Mouse (Mus musculus): ENCODE results near the gene Masp1. TPM values are rescaled to one million over a fixed set of nuclear protein-coding genes. Genes with fewer than 3 reads are reported as not detected.

The Masp1 gene
- polyA plus RNA-seq, 1 experiment, result 0.12 TPM

GRCm38 (mm10) chr16:23475651-23476050, 45.0 kb downstream of the Masp1 start:
- no peak for DNase-seq (ENCODE audit: low read depth in 1 of 2, low spot score in 2 of 2)
- 78% methylated on average over 4 of the region's 4 CpGs for WGBS
- Histone ChIP-seq H3K4me1 (ENCODE audit: control insufficient read depth, insufficient read depth, insufficient read length) (no peaks in the 10 kb centered on the region), H3K36me3 (ENCODE audit: control insufficient read depth, insufficient read depth, low read length) (no peaks in the 10 kb centered on the region), H3K27me3 (ENCODE audit: control insufficient read depth, insufficient read depth, low read length) (no peaks in the 10 kb centered on the region), H3K4me3 (ENCODE audit: extremely low read depth, insufficient read depth, insufficient read length) (no peak overlapping the region), H3K27ac (ENCODE audit: insufficient read depth, low read length) (no peak overlapping the region)
- TF ChIP-seq CTCF (IDR thresholded peaks at IDR 0.05; ENCODE audit: extremely low read depth, insufficient read depth, insufficient read length, insufficient replicate concordance) (no peak), POLR2A (IDR thresholded peaks at IDR 0.05; ENCODE audit: low read depth, low read length) (no peak)

GRCm38 (mm10) chr16:23472046-23472445, 48.6 kb downstream of the Masp1 start:
- H3K27me3 ChIP-seq (ENCODE audit: control insufficient read depth, insufficient read depth, low read length), result no peaks in the 10 kb centered on the region
- no peak for TF ChIP-seq POLR2A (IDR thresholded peaks at IDR 0.05; ENCODE audit: low read depth, low read length)
- no peak for TF ChIP-seq CTCF (IDR thresholded peaks at IDR 0.05; ENCODE audit: extremely low read depth, insufficient read depth, insufficient read length, insufficient replicate concordance)
- no peaks in the 10 kb centered on the region for H3K4me1 ChIP-seq (ENCODE audit: control insufficient read depth, insufficient read depth, insufficient read length)
- no peak overlapping the region for H3K4me3 ChIP-seq (ENCODE audit: extremely low read depth, insufficient read depth, insufficient read length)
- 68% methylated on average over 3 of the region's 3 CpGs for WGBS
- DNase-seq (ENCODE audit: low read depth in 1 of 2, low spot score in 2 of 2), result no peak
- H3K36me3 ChIP-seq (ENCODE audit: control insufficient read depth, insufficient read depth, low read length), result no peaks in the 10 kb centered on the region
- H3K27ac ChIP-seq (ENCODE audit: insufficient read depth, low read length), result no peak overlapping the region

- 91% methylated on average over 6 of the region's 6 CpGs for WGBS
Observed at GRCm38 (mm10) chr16:23471551-23471950, 49.1 kb downstream of the Masp1 start.

GRCm38 (mm10) chr16:23463671-23464347, 56.8 kb downstream of the Masp1 start:
- H3K4me3 ChIP-seq (ENCODE audit: extremely low read depth, insufficient read depth, insufficient read length), result no peak overlapping the region
- no peaks in the 10 kb centered on the region for H3K27me3 ChIP-seq (ENCODE audit: control insufficient read depth, insufficient read depth, low read length)
- DNase-seq (ENCODE audit: low read depth in 1 of 2, low spot score in 2 of 2), result no peak
- no peaks in the 10 kb centered on the region for H3K4me1 ChIP-seq (ENCODE audit: control insufficient read depth, insufficient read depth, insufficient read length)
- no peak for TF ChIP-seq POLR2A (IDR thresholded peaks at IDR 0.05; ENCODE audit: low read depth, low read length)
- no peak for TF ChIP-seq CTCF (IDR thresholded peaks at IDR 0.05; ENCODE audit: extremely low read depth, insufficient read depth, insufficient read length, insufficient replicate concordance)
- H3K27ac ChIP-seq (ENCODE audit: insufficient read depth, low read length), result no peak overlapping the region
- H3K36me3 ChIP-seq (ENCODE audit: control insufficient read depth, insufficient read depth, low read length), result no peaks in the 10 kb centered on the region
- WGBS, result 83% methylated on average over 4 of the region's 4 CpGs

More at GRCm38 (mm10) chr16:23471551-23471950, 49.1 kb downstream of the Masp1 start:
- H3K4me1 ChIP-seq (ENCODE audit: control insufficient read depth, insufficient read depth, insufficient read length), result no peaks in the 10 kb centered on the region
- H3K4me3 ChIP-seq (ENCODE audit: extremely low read depth, insufficient read depth, insufficient read length), result no peak overlapping the region
- H3K36me3 ChIP-seq (ENCODE audit: control insufficient read depth, insufficient read depth, low read length), result no peaks in the 10 kb centered on the region
- no peaks in the 10 kb centered on the region for H3K27me3 ChIP-seq (ENCODE audit: control insufficient read depth, insufficient read depth, low read length)
- no peak overlapping the region for H3K27ac ChIP-seq (ENCODE audit: insufficient read depth, low read length)
- no peak for DNase-seq (ENCODE audit: low read depth in 1 of 2, low spot score in 2 of 2)
- TF ChIP-seq CTCF (IDR thresholded peaks at IDR 0.05; ENCODE audit: extremely low read depth, insufficient read depth, insufficient read length, insufficient replicate concordance) (no peak), POLR2A (IDR thresholded peaks at IDR 0.05; ENCODE audit: low read depth, low read length) (no peak)

GRCm38 (mm10) chr16:23458906-23459588, 61.6 kb downstream of the Masp1 start:
- Histone ChIP-seq H3K4me3 (ENCODE audit: extremely low read depth, insufficient read depth, insufficient read length) (no peak overlapping the region), H3K4me1 (ENCODE audit: control insufficient read depth, insufficient read depth, insufficient read length) (no peaks in the 10 kb centered on the region), H3K36me3 (ENCODE audit: control insufficient read depth, insufficient read depth, low read length) (no peaks in the 10 kb centered on the region), H3K27me3 (ENCODE audit: control insufficient read depth, insufficient read depth, low read length) (no peaks in the 10 kb centered on the region), H3K27ac (ENCODE audit: insufficient read depth, low read length) (no peak overlapping the region)
- no peak for DNase-seq (ENCODE audit: low read depth in 1 of 2, low spot score in 2 of 2)
- WGBS, result 74% methylated on average over 7 of the region's 7 CpGs
- TF ChIP-seq CTCF (IDR thresholded peaks at IDR 0.05; ENCODE audit: extremely low read depth, insufficient read depth, insufficient read length, insufficient replicate concordance), result no peak
- TF ChIP-seq POLR2A (IDR thresholded peaks at IDR 0.05; ENCODE audit: low read depth, low read length), result no peak

- Histone ChIP-seq H3K36me3 (ENCODE audit: control insufficient read depth, insufficient read depth, low read length) (no peaks in the 10 kb centered on the region), H3K27me3 (ENCODE audit: control insufficient read depth, insufficient read depth, low read length) (no peaks in the 10 kb centered on the region), H3K27ac (ENCODE audit: insufficient read depth, low read length) (no peak overlapping the region), H3K4me1 (ENCODE audit: control insufficient read depth, insufficient read depth, insufficient read length) (no peaks in the 10 kb centered on the region), H3K4me3 (ENCODE audit: extremely low read depth, insufficient read depth, insufficient read length) (no peak overlapping the region)
- no peak for DNase-seq (ENCODE audit: low read depth in 1 of 2, low spot score in 2 of 2)
- no peak for TF ChIP-seq CTCF (IDR thresholded peaks at IDR 0.05; ENCODE audit: extremely low read depth, insufficient read depth, insufficient read length, insufficient replicate concordance)
- no peak for TF ChIP-seq POLR2A (IDR thresholded peaks at IDR 0.05; ENCODE audit: low read depth, low read length)
- WGBS, result 25% methylated on average over 5 of the region's 5 CpGs
Observed at GRCm38 (mm10) chr16:23457338-23457737, 63.3 kb downstream of the Masp1 start.

- no peak for DNase-seq (ENCODE audit: low read depth in 1 of 2, low spot score in 2 of 2)
- no peak for TF ChIP-seq CTCF (IDR thresholded peaks at IDR 0.05; ENCODE audit: extremely low read depth, insufficient read depth, insufficient read length, insufficient replicate concordance)
- TF ChIP-seq POLR2A (IDR thresholded peaks at IDR 0.05; ENCODE audit: low read depth, low read length), result no peak
- no peak overlapping the region for H3K4me3 ChIP-seq (ENCODE audit: extremely low read depth, insufficient read depth, insufficient read length)
- H3K36me3 ChIP-seq (ENCODE audit: control insufficient read depth, insufficient read depth, low read length), result no peaks in the 10 kb centered on the region
- no peaks in the 10 kb centered on the region for H3K27me3 ChIP-seq (ENCODE audit: control insufficient read depth, insufficient read depth, low read length)
- no peaks in the 10 kb centered on the region for H3K4me1 ChIP-seq (ENCODE audit: control insufficient read depth, insufficient read depth, insufficient read length)
- no peak overlapping the region for H3K27ac ChIP-seq (ENCODE audit: insufficient read depth, low read length)
- WGBS, result 84% methylated on average over 3 of the region's 3 CpGs
Observed at GRCm38 (mm10) chr16:23456534-23456933, 64.1 kb downstream of the Masp1 start.

Data from spleen, adult 2 months (tissue).